Mouse (Mus musculus) forebrain, embryonic 15.5 days (tissue): ENCODE data around the gene Tap2. TPM values are rescaled to one million over a fixed set of nuclear protein-coding genes. Genes with fewer than 3 reads are reported as not detected.
A peak's percentile ranks its signal among the peaks of the same experiment; 100 is the strongest.

ENCODE experiments used
- ATAC-seq: fragments of 200-750 bp; cut with Nextera tagmentation; replicated peaks from 2 replicates; pipeline ENCODE4 v1.8.0; 2017; ENCODE audit warnings: mild to moderate bottlenecking, moderate TSS enrichment, moderate library complexity
- H3K27ac ChIP-seq: fragments of 300-500 bp; sonication (generic); replicated peaks from 2 replicates; pipeline ENCODE4 v1.5.1; 2015; ENCODE audit warnings: mild to moderate bottlenecking, inconsistent platforms
- H3K27me3 ChIP-seq: fragments of 300-500 bp; sonication (generic); 2 replicates; pipeline ENCODE4 v1.6.1; 2015; ENCODE audit warnings: inconsistent platforms
- H3K36me3 ChIP-seq: fragments of 300-500 bp; sonication (generic); 2 replicates; pipeline ENCODE4 v1.6.1; 2015; ENCODE audit warnings: mild to moderate bottlenecking, inconsistent platforms
- H3K4me1 ChIP-seq: fragments of 300-500 bp; sonication (generic); 2 replicates; pipeline ENCODE4 v1.6.1; 2015; ENCODE audit warnings: inconsistent platforms
- H3K4me2 ChIP-seq: fragments of 300-500 bp; sonication (generic); replicated peaks from 2 replicates; pipeline ENCODE4 v1.6.1; 2015; ENCODE audit warnings: mild to moderate bottlenecking, inconsistent platforms
- H3K4me3 ChIP-seq: fragments of 300-500 bp; sonication (generic); 2 replicates; pipeline ENCODE4 v1.5.1; 2015; ENCODE audit warnings: mild to moderate bottlenecking, inconsistent platforms
- H3K9ac ChIP-seq: fragments of 300-500 bp; sonication (generic); replicated peaks from 2 replicates; pipeline ENCODE4 v1.6.1; 2015; ENCODE audit warnings: mild to moderate bottlenecking, inconsistent platforms
- H3K9me3 ChIP-seq: fragments of 300-500 bp; sonication (generic); 2 replicates; pipeline ENCODE4 v1.6.1; 2016; ENCODE audit warnings: inconsistent platforms
- WGBS: fragments of 180-500 bp; shearing (Covaris S2); methylation state at CpG from one replicate; pipeline ENCODE4 v1.1.7; 2015; ENCODE audit warnings: mixed read lengths; 5-methylcytosine and 5-hydroxymethylcytosine counted together
- polyA plus RNA-seq: library from polyadenylated mRNA; unstranded; fragments of >200 nt; fragmentation: Nextera tagmentation; extraction: Ambion mirVana; gene quantifications from 2 replicates; pipeline ENCODE4 v1.2.1, GENCODE M21; 2015

Tap2 gene
- polyA plus RNA-seq, 1 experiment from 2014 or later: 1.7 TPM

- WGBS: 1% methylated on average over 8 of the region's 8 CpGs
- ATAC-seq: peak; percentile 88
- Histone ChIP-seq H3K4me3 (peak overlapping the region; percentile 46), H3K4me1 (peaks cover 21% of the 10 kb centered on the region), H3K9ac (no peak overlapping the region), H3K9me3 (no peaks in the 10 kb centered on the region), H3K36me3 (no peaks in the 10 kb centered on the region), H3K27ac (no peak overlapping the region), H3K27me3 (peaks cover 18% of the 10 kb centered on the region), H3K4me2 (peak overlapping the region; percentile 96)
Observed at GRCm38 (mm10) chr17:34263068-34263467, 59.7 kb downstream of the Tap2 start.

GRCm38 (mm10) chr17:34263811-34264371 is 60.6 kb downstream of the Tap2 start:
- H3K9me3 ChIP-seq: no peaks in the 10 kb centered on the region
- peaks cover 21% of the 10 kb centered on the region for H3K4me1 ChIP-seq
- no peaks in the 10 kb centered on the region for H3K36me3 ChIP-seq
- ATAC-seq: no peak
- no peak overlapping the region for H3K27ac ChIP-seq
- 5% methylated on average over 14 of the region's 14 CpGs for WGBS
- H3K9ac ChIP-seq: no peak overlapping the region
- H3K27me3 ChIP-seq: peaks cover 18% of the 10 kb centered on the region
- peak overlapping the region; percentile 46 for H3K4me3 ChIP-seq
- H3K4me2 ChIP-seq: peak overlapping the region; percentile 96

GRCm38 (mm10) chr17:34264452-34265351 is 61.4 kb downstream of the Tap2 start:
- H3K9ac ChIP-seq: peak overlapping the region; percentile 41; the same call in 1 of the 2 replicates
- no peaks in the 10 kb centered on the region for H3K9me3 ChIP-seq
- H3K27me3 ChIP-seq: peaks cover 18% of the 10 kb centered on the region
- H3K36me3 ChIP-seq: no peaks in the 10 kb centered on the region
- peaks cover 21% of the 10 kb centered on the region for H3K4me1 ChIP-seq
- H3K4me3 ChIP-seq: peak overlapping the region; percentile 46
- WGBS: under 1% methylated on average over 93 of the region's 93 CpGs
- H3K27ac ChIP-seq: no peak overlapping the region
- ATAC-seq: 0 out of 2 replicates have a peak, but pooled peaks have one; percentile 11
- peak overlapping the region; percentile 96 for H3K4me2 ChIP-seq

Other genes starting within 250 kb of the Tap2 start
- 75.8 and 79.7 TPM in 2 replicates for gene Vps52, start 247.7 kb upstream of the Tap2 start, polyA plus RNA-seq
- 864 and 971 TPM in 2 replicates for gene Rps18, start 247.5 kb upstream of the Tap2 start, polyA plus RNA-seq
- gene H2-K1, start 203.2 kb upstream of the Tap2 start, polyA plus RNA-seq: 8.1 and 13.0 TPM in 2 replicates
- 21.9 and 22.9 TPM in 2 replicates for gene Ring1, start 178.8 kb upstream of the Tap2 start, polyA plus RNA-seq
- gene H2-Ke6, start 175.5 kb upstream of the Tap2 start, polyA plus RNA-seq: 64.4 and 74.3 TPM in 2 replicates
- gene Slc39a7, start 171.8 kb upstream of the Tap2 start, polyA plus RNA-seq: 148 and 156 TPM in 2 replicates
- 58.2 and 64.5 TPM in 2 replicates for gene Rxrb, start 171.7 kb upstream of the Tap2 start, polyA plus RNA-seq
- 2.0 and 2.1 TPM in 2 replicates for gene Col11a2, start 164.1 kb upstream of the Tap2 start, polyA plus RNA-seq
- 0.15 TPM in 1 of 2 replicates, not detected in the other for gene H2-Oa, start 111.2 kb upstream of the Tap2 start, polyA plus RNA-seq
- 12.9 and 13.0 TPM in 2 replicates for gene H2-DMa, start 84.0 kb upstream of the Tap2 start, polyA plus RNA-seq
- gene Brd2, start 80.9 kb upstream of the Tap2 start, polyA plus RNA-seq: 132 and 133 TPM in 2 replicates
- gene H2-DMb2, start 60.2 kb upstream of the Tap2 start, polyA plus RNA-seq: 1.0 and 1.4 TPM in 2 replicates
- gene H2-DMb1, start 50.5 kb upstream of the Tap2 start, polyA plus RNA-seq: 0.88 and 0.91 TPM in 2 replicates
- 1.5 and 1.6 TPM in 2 replicates for gene Tap1, start 16.0 kb upstream of the Tap2 start, polyA plus RNA-seq
- gene Psmb9, start 15.8 kb upstream of the Tap2 start, polyA plus RNA-seq: 0.73 and 1.1 TPM in 2 replicates
- 2.3 and 2.6 TPM in 2 replicates for gene Psmb8, start 5.8 kb upstream of the Tap2 start, polyA plus RNA-seq
- 0.20 TPM in 1 of 2 replicates, not detected in the other for gene H2-Ob, start 35.4 kb downstream of the Tap2 start, polyA plus RNA-seq
- 0.86 and 1.2 TPM in 2 replicates for gene H2-Ab1, start 54.2 kb downstream of the Tap2 start, polyA plus RNA-seq
- gene H2-Aa, start 84.3 kb downstream of the Tap2 start, polyA plus RNA-seq: 0.23 TPM in 1 of 2 replicates, not detected in the other
- gene H2-Eb1, start 102.3 kb downstream of the Tap2 start, polyA plus RNA-seq: 1.1 and 1.6 TPM in 2 replicates
- gene H2-Eb2, start 122.1 kb downstream of the Tap2 start, polyA plus RNA-seq: 0.14 TPM in 1 of 2 replicates, not detected in the other
- 0.06 TPM in 1 of 2 replicates, not detected in the other for gene Btnl2, start 151.3 kb downstream of the Tap2 start, polyA plus RNA-seq
- gene Btnl1, start 173.6 kb downstream of the Tap2 start, polyA plus RNA-seq: not detected in 2 replicates
- gene BC051142, start 195.3 kb downstream of the Tap2 start, polyA plus RNA-seq: 1.5 and 3.3 TPM in 2 replicates